Mouse (Mus musculus) G1E (cell line): ENCODE data around the gene Sct.

ENCODE experiments used
- CTCF ChIP-seq: IDR thresholded peaks from 2 replicates; pipeline ENCODE4 v1.5.1; 2012; ENCODE audit warnings: low read depth, low read length, inconsistent platforms, mixed read lengths
- POLR2AphosphoS5 ChIP-seq: IDR thresholded peaks from 2 replicates; pipeline ENCODE4 v1.6.1; 2012; ENCODE audit warnings: low read depth, low read length, inconsistent platforms; ENCODE audit not compliant: insufficient replicate concordance

DNA sequence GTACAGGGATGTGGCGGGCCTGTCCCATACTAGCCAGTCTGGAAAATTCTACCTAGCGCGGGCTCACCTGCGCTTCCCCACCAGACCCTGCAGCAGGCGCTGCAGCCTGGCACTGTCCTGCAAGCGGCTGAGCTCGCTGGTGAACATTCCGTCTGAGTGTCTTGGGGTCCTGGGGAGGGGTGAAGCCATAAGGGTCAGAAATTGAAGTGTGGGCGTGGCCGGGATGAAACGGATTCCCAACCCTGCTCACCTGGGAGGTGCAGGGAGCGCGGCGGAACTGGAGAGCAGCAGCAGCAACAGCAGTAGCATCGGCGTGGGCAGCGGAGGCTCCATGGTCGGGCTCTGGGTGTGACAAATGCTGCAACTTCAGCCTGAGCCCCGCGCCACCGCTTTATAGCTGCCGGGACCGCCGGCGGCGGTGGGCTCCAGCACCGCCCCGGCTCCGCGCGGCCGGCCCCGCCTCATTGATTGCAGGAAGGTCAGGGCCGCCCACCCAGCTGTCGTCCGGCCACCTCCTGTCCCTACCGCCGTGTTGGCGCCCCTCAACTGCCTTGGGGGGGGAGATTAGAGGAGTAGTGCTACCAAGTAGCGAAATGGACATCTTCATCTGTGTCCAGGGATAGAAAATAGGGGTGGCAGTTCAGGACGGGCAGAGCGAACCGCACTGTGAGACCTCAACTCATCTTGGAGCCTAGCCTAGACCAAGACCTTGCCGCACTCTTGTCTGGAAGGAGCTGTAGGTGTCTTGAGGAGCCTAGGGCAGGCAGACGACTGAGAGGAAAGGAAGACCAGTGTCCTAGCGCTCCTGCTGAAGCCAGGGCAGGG, at the start of gene Sct:
- no peak for TF ChIP-seq CTCF
- no peak for TF ChIP-seq POLR2AphosphoS5
